In genomic region chr9:40344801-40345492, GRCm38 (mm10) we compare ENCODE assay signal across 10 mouse cellular contexts.
A peak's percentile ranks its signal among the peaks of the same experiment; 100 is the strongest.
DNase-seq lines count a peak whose midpoint lies in the region; ATAC-seq lines count a peak whose summit lies in the region.
"Had no signal": no experiment of that assay in that cellular context is flagged by ENCODE, and none has a peak within 500 bp of the region (broad histone marks: within the 10 kb centered on the region; RNA-seq: fewer than 3 reads in every experiment).

No protein-coding gene starts in this region.

- H3K4me3 ChIP-seq in midbrain, embryonic 16.5 days (ENCODE audit: low read depth, low read length) = peak overlapping the region; percentile 49

- peaks cover 35% of the 10 kb centered on the region for H3K4me1 ChIP-seq in midbrain, embryonic 16.5 days (ENCODE audit: control insufficient read depth, insufficient read depth, low read length)

- no peaks in the 10 kb centered on the region for H3K36me3 ChIP-seq in midbrain, embryonic 16.5 days (ENCODE audit: control insufficient read depth, insufficient read depth, low read length)

- H3K4me2 ChIP-seq in midbrain, embryonic 16.5 days (ENCODE audit: low read length) = peak overlapping the region; percentile 80

- peak; percentile 48 for ATAC-seq in granulocyte monocyte progenitor cell, adult 5-6 weeks (replicated peaks; ENCODE audit: poor library complexity, severe bottlenecking)
- peak; percentile 29 for ATAC-seq in midbrain, embryonic 16.5 days

- DNase-seq in layer of hippocampus, adult 9-11 months = peak; percentile 67
- no peak for DNase-seq in layer of hippocampus, postnatal 10 days (ENCODE audit: low spot score in 2 of 2)
- DNase-seq in cerebellum, postnatal 36 days = peak; percentile 40 to 55
- no peak for DNase-seq in urinary bladder, postnatal 14 days (ENCODE audit: low spot score)
- no peak for DNase-seq in heart, postnatal 4 days
- DNase-seq in lung, postnatal 25 days (ENCODE audit: low spot score) = no peak
- DNase-seq: gastrocnemius, postnatal 14 days had no signal

- H3K27me3 ChIP-seq in midbrain, embryonic 16.5 days (ENCODE audit: control insufficient read depth, insufficient read depth, low read depth, low read length) = no peaks in the 10 kb centered on the region

- peak overlapping the region; percentile 94 for H3K27ac ChIP-seq in midbrain, embryonic 16.5 days (ENCODE audit: low read length)
- H3K27ac ChIP-seq: liver, embryonic 14.5 days had no signal

- H3K9me3 ChIP-seq in midbrain, embryonic 16.5 days (replicated peaks; ENCODE audit: control insufficient read depth, low read length, poor library complexity, severe bottlenecking) = no peaks in the 10 kb centered on the region

- WGBS in midbrain, embryonic 16.5 days = 59% methylated on average over 10 of the region's 10 CpGs

- H3K9ac ChIP-seq in midbrain, embryonic 16.5 days (ENCODE audit: low read depth, low read length) = peak overlapping the region; percentile 71
- H3K9ac ChIP-seq: liver, embryonic 14.5 days had no signal

Comparison
In these comparisons a context has a peak if more than half of its experiments do, and no peak if none do; other contexts are left out.
1. DNase-seq: peak in layer of hippocampus, adult 9-11 months (single experiment) and cerebellum, postnatal 36 days (2 of 2); none in layer of hippocampus, postnatal 10 days (0 of 2), urinary bladder, postnatal 14 days (single experiment), heart, postnatal 4 days (single experiment) and lung, postnatal 25 days (single experiment).